25 mouse cellular contexts compared by ENCODE assay signal in genomic region chr13:117724083-117724482, GRCm38 (mm10).
"Had no signal": no experiment of that assay in that cellular context is flagged by ENCODE, and none has a peak within 500 bp of the region (broad histone marks: within the 10 kb centered on the region; RNA-seq: fewer than 3 reads in every experiment).

No protein-coding gene starts in this region.

- ATAC-seq: hindbrain, postnatal 0 days; intestine, embryonic 16.5 days had no signal

- H3K9ac ChIP-seq: heart, embryonic 13.5 days; heart, embryonic 15.5 days; hindbrain, embryonic 13.5 days; hindbrain, embryonic 15.5 days; kidney, embryonic 15.5 days; limb, embryonic 13.5 days; limb, embryonic 15.5 days had no signal

- H3K4me1 ChIP-seq: heart, embryonic 13.5 days; heart, embryonic 15.5 days; hindbrain, embryonic 13.5 days; hindbrain, embryonic 15.5 days; kidney, embryonic 15.5 days; limb, embryonic 13.5 days; limb, embryonic 15.5 days had no signal

- H3K27me3 ChIP-seq: heart, embryonic 13.5 days; heart, embryonic 15.5 days; hindbrain, embryonic 13.5 days; hindbrain, embryonic 15.5 days; kidney, embryonic 15.5 days; limb, embryonic 13.5 days; limb, embryonic 15.5 days had no signal

- H3K36me3 ChIP-seq: heart, embryonic 13.5 days; heart, embryonic 15.5 days; hindbrain, embryonic 13.5 days; hindbrain, embryonic 15.5 days; kidney, embryonic 15.5 days; limb, embryonic 13.5 days; limb, embryonic 15.5 days had no signal

- H3K27ac ChIP-seq: heart, adult 2 months; heart, embryonic 13.5 days; heart, embryonic 15.5 days; hindbrain, embryonic 13.5 days; hindbrain, embryonic 15.5 days; hindbrain, postnatal 0 days; kidney, embryonic 15.5 days; kidney, postnatal 0 days; limb, embryonic 13.5 days; limb, embryonic 15.5 days had no signal

- H3K4me2 ChIP-seq: heart, embryonic 11.5 days; heart, embryonic 13.5 days; heart, embryonic 15.5 days; hindbrain, embryonic 13.5 days; hindbrain, embryonic 15.5 days; kidney, embryonic 15.5 days; limb, embryonic 13.5 days; limb, embryonic 15.5 days had no signal

- H3K4me3 ChIP-seq: heart, adult 2 months; heart, embryonic 13.5 days; heart, embryonic 15.5 days; hindbrain, embryonic 13.5 days; hindbrain, embryonic 15.5 days; kidney, embryonic 15.5 days; limb, embryonic 13.5 days; limb, embryonic 15.5 days had no signal

- DNase-seq: gastrocnemius, postnatal 14 days; gastrocnemius, postnatal 36 days; heart, adult 11 months; heart, adult 2 months; heart, postnatal 14 days; heart, postnatal 36 days; kidney, adult 11 months; kidney, adult 2 months; kidney, adult 9 months; kidney, postnatal 14 days; kidney, postnatal 36 days; layer of hippocampus, adult 9-11 months; layer of hippocampus, postnatal 36 days; left cerebral cortex, postnatal 4 days had no signal

- H3K9me3 ChIP-seq: heart, embryonic 13.5 days; heart, embryonic 15.5 days; hindbrain, embryonic 13.5 days; hindbrain, embryonic 15.5 days; kidney, embryonic 15.5 days; limb, embryonic 13.5 days; limb, embryonic 15.5 days had no signal
